Mouse (Mus musculus): Measurements from ENCODE around the gene Btbd18.
"Not testable (repeated sequence)": the region's sequence is repeated elsewhere in the genome, so short reads cannot be mapped to it uniquely, and the experiment has no call there.

The Btbd18 gene

DNA sequence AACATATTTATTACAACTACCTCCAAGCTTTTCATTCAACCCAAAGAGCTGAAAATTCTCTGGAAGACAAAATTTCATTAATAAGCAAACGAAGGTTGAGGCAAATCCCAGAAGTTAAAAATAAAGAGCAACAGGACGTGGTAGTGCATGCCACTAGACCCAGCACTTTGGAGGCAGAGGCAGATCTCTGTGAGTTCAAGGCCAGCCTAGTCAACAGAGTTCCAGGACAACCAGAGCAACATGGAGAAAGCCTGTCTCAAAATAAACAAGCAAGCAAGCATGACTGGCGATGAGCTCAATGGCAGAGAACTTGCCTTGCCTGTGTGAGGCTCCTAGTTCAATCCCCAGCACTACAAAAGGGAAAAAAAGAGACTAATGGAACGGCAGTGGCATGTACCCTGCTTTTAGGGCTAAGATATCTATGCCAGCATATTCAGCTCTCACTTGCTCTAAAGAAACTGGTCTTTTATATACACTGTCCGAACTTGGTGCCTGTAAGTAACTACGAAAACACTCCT is 11.8 kb upstream of the Btbd18 start:
- no peak for DNase-seq (ENCODE audit: low spot score)

DNA sequence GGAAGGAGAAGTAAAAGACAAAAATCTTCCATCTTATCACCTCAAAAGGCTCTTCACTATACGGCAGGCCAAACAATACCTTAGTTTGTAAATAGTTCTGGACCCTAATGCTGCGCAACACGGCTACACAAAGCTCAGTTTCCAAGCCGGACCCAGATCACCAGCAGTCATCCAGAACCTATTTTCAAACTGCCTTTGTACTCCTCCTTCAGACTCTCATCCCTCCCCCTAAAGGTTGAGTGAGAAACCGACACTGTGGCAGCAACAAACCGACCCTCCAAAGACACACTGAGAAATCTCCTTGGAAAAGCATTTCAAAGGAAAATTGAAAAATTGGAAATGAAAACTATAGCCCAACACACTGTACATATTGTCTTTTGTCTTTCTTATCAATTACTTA is 10.5 kb upstream of the Btbd18 start:
- no peak for DNase-seq (ENCODE audit: low spot score)

DNA sequence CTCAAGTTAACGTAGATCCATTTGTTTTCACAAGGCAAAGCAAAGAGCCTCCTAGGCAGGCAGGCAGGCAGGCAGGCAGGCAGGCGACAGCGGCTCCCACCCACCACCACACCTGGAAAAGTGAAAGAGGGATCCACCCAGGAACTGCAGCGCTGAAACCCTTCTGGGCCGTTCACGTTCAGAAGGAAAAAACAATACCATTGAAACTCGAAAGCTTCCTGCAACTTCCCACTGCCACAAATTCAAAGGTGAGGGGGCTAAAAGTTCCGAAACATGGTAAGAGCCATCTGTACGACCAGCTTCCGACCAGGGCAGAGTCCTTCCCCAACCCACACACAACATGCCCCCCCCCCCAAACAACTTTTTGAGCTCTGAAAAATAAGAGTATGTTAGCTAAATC is 9.2 kb upstream of the Btbd18 start:
- no peak for DNase-seq (ENCODE audit: low spot score)

DNA sequence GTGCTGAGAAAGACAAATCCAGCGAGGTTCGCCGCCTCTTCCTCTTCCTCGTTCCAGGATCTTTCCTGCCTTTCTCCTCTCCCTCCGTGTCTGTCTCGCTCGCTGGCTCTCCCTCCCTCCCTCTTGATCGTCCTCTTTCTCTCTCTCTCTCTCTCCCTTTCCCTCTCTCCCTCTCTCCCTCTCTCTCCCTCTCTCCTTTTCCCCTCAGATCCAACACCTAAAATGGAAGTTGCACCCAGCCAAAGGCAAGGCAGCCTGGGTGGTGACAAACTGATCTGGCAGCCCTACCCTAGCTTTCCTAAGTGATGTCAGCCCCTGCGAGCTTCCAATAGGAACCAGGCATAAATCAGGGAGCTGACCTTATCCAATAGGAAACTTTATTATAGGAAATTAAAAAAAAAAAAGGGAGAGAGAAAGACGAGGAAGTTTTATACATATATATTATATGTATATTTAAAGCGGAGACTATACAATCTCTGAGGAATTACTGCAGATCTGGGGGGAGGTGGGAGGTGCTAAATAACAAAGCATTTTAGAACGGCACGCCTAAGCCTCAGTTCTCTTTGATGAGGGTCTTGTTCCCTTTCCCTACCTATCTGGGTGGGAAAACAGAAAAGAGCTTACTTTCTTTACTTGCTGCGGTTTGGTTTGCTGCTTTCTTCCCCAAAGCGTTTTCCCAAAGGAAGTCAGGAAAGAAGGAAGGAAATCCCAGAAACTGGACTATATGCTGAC is 8.2 kb upstream of the Btbd18 start, which contains the start of gene Ctnnd1:
Gene Ctnnd1 (minus strand): TSS at position 302 of the 732 bp plus-strand sequence.
- peak; percentile 85 for DNase-seq (ENCODE audit: low spot score)

DNA sequence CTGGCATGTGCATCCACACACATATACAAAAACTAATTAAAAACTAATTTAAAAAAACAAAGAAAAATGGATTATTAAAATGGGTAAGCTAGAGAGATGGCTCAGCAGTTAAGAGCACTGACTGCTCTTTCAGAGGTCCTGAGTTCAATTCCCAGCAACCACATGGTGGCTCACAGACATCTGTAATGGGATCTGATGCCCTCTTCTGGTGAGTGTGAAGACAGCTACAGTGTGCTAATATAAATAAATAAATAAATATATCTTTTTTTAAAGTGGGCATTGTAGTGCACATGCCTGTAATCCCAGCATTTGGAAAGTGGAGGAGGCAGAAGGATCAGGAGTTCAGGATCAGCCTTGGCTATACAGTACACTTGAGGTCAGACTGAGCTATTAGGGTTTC is 5.5 kb upstream of the Btbd18 start:
- DNase-seq (ENCODE audit: low spot score), result no peak

DNA sequence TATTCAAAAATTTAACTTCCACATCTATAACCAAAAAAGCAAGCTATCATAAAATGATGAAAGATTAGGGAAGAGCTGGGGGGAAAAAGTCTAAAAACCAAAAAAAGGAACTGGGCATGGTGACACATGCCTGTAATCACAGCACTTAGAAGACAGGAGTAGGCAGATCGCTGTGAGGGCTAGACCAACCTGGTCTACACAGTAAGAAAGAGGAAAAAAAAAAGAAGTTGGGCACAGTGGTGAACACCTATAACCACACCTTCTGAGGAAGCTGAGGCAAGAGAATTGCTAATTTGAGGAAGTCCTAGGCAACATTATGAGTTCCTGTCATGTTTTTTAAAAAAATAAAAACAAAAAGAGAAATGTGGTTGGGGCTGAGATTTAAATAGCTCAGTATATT is 3.0 kb upstream of the Btbd18 start:
- DNase-seq (ENCODE audit: low spot score), result no peak

DNA sequence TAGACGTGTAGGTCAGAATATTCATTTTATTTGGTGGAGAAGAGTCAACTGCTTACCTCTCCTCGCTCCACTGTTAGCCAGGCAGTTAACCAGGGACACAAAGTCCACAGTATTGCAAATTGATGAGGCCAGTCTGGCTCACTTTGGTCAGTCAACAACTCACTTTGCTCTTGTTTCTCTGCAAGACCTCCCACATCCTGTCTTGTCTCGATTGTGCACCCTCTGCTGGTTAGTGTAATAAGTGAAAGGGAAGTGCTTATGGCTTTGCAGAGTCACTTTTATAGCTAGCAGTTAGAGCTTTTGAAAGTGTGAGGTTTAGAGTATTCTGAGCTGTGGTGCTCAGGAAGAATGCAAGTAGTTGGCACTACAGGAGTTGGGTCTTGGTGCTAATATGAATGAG is 1.4 kb downstream of the Btbd18 start:
- peak; percentile 37 for DNase-seq (ENCODE audit: low spot score)

DNA sequence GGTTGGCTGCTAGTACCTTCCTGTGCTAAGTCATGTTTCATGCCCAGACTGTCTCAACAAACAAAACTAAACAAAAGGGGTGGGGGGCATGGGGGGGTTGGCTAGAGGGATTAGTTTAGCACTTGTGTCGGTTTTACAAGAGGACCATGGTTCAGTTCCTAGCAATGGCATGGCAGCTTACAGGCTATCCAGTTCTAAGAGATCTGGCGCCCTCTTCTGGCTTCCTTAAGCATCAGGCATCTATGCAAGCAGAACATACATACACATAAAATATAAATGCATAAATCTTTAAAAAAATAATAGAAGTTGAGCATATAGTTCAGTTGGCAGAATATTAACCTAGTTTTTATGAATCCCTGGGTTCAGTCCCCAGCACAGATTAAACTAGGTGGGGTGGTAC is 4.0 kb downstream of the Btbd18 start:
- DNase-seq (ENCODE audit: low spot score), result no peak

DNA sequence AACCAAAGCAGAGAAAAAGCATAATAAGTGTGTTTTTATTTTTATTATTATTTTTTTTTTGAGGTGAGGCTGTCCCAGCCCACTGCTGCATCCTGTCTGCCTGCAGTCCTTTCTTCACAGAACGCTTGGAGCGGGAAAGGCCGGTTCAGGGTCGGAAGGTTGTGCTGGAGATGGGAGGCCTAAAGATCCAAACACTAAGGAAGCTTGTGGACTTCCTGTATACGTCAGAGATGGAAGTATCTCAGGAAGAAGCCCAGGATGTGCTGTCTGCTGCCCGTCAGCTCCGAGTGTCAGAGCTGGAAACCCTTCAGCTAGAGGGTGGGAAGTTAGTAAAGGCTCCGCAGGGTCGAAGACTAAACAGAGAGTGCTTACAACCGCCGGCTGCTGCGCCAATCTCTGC is 7.2 kb downstream of the Btbd18 start:
- DNase-seq (ENCODE audit: low spot score), result no peak

DNA sequence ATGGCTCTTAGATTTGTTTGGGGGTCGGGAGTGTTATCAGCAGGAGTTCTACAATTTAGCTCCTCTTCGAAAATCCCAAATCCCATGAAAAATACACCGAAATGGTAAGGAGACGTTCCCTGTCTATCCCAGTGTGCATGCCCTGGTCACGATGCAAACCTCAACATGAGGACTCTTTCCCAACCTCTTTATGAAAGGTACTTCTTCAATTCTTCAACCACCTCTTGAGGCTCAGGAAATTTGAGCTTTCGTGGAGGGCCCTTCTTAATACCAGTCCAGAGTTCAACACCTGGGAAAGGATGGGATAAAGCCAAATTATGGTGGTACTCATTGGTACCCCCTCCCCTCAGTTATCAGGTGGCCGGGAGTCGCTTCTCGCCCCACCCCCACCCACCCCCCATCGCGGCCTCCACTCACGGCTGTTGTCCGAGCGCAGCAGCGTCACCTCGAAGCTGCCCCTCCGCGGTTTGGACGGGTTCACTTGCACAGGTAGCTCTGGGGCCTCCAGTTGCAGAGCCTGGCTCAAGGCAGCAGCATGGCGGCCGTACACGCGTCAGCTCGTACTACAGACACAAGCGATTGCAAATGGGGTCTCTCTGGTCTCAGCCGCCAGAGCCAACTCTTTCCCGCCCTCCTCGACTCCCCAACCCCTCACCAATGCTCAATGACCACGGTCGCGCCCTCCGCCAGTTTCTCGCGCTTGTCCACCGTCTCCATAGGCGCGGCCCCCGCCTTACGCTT is 11.1 kb downstream of the Btbd18 start:
- no peak for DNase-seq (ENCODE audit: low spot score)

DNA sequence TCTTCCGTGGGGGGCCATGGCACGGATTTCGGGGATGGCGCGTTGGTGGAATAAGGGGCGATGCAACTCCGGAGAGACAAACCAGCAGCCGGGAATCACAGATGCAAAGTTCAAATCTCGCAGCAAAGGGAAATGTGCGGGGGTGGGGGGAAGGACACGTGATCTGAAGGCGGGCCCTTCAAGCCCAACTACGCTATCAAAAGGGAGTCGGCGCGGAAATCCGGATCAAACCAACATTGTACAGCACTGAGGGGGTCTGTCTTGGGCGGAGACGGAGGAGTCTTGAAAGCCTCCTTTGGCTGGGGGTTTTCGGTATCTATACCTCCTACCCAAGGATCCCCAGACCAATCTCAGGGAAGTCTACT is 11.7 kb downstream of the Btbd18 start, which contains the start of gene Selenoh:
Gene Selenoh (minus strand): TSS at position 202 of the 365 bp plus-strand sequence.
- peak; percentile 75 for DNase-seq (ENCODE audit: low spot score)

DNA sequence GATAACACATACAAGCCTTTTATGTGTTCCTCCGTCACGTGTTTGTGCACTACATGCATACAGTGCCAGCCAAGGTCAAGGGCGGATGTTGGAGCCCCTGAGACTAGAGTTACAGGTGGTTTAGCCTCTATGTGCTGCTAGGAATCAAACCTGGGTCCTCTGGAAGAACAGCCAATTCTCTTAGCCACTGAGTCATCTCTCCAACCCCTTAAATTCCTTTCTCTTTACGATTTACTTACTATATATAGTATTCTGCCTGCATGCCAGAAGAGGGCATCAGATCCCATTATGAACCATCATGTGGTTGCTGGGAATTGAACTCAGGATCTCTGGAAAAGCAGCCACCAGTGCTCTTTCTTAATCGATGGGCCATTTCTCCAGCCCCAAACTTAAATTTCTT is 12.7 kb downstream of the Btbd18 start:
- not testable (repeated sequence) for DNase-seq (ENCODE audit: low spot score)

DNA sequence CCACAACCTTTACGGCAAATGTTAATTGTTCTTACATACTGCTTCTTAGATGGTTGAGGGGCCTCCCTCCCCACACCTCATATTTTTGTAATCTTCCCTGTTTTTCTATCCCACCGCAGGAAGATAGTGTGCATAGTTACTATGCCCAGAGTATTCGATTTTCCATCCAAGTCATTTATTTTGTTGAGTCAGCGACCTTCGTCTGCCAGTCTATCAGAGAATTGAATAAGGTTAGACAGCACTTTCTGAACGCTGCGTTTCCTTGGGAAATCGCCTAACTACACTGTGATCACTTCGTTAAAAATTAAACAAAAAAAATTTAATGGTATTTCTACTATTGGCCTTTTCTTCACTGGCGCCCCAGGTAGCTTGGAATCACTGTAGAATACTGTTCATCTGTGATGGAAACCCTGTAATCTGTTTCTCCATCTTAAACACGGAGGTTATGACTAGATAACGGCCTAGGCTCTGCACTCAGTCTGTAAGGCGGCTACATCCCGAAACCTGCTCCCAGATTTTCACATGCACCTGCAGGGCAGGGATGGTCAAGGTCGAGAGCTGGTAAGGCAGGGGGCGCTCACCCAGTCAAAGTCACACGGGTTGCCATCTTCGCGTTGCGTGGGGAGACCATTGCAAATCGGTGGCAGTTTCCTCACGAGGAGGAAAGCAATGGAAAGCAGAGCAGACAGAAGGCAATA is 18.5 kb downstream of the Btbd18 start:
- no peak for DNase-seq (ENCODE audit: low spot score)

DNA sequence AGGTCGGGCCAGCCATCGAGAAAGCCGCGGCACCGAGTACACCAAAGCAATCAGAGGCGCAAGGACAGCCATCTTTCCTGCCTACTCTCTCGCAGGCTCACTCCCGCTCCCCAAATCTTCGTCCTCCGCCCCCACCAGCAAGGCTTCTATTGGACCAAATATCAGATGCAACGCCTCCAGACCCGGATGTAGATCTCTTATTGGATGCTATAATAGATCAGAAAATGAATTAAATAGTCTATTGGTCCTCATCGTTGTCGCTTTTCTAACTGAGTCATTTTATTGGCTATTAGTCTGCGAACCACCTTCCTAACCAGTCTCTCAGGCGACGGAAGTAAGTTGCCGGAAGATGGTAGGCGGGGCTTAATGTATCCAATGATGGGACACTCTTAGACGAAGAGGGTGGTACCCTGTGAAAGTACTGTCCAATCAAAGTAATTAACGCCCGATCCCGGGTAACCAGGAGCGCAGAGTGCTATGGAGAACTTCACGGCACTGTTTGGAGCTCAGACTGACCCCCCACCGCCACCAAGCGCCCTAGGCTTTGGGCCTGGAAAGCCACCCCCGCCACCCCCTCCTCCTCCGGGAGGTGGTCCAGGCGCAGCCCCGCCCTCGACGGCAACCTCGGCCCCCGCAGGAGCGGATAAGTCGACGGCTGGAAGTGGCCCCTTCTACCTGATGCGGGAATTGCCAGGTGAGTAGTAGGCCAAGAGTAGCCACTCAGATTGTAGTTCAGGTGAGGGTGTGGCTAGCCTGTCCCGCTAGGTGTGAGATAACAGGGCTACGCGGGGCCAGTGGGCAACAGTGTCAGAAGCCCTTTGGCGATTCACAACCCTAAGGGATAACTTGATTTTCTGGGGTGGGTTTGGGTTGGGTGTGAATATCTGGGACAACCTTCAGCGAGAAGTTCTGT is 19.3 kb downstream of the Btbd18 start, which contains the start of the genes Gm28635 and Med19:
Gene Gm28635 (minus strand): TSS at position 74 of the 913 bp plus-strand sequence.
Gene Med19 (plus strand): TSS at position 435 of the 913 bp plus-strand sequence.
- DNase-seq (ENCODE audit: low spot score), result peak; percentile 98

DNA sequence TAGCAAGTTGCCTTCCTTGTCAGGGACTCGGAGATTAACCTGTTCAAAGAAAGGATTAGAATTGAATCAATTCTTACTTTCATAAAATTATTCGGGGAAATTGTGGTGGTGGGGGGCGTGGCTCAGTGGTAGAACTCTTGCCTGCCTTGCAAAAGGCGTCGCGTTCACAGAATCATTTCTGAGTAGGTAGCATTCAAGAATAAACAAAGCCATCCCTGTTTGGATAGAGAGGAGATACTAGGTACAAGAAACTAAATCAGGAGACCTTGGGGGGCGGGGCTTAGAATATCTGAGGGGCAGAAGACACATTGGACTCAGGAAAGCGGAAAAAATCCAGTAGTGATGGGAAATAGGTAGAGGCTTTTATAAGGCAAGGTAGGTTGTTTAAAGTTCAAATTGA is 20.1 kb downstream of the Btbd18 start, which contains the start of gene Tmx2:
Gene Tmx2 (minus strand): TSS at position 125 of the 400 bp plus-strand sequence.
- no peak for DNase-seq (ENCODE audit: low spot score)

DNA sequence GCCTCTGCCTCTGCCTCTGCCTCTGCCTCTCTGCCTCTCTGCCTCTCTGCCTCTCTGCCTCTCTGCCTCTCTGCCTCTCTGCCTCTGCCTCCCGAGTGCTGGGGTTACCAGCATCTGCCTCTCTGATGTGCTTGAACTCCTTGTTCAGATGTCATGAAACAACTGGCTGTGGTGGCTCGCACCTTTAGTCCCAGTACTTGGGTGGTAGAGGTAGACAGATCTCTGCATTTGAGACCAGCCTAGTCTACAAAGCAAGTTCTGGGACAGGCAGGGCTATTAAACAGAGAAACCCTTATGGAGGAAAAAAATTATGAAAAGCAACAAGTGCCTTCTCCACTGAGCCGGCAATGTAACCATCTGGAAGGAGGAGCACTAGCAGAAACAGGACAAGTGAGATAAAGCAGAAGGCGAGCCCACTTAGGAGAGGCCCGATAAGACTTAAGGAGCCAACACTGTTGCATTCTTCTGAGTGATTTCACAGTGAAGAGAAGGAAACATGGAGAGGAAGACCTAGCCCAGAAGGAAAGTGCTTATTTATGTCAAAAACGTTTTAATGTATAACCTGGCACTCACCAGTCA is 23.8 kb downstream of the Btbd18 start:
- no peak for DNase-seq (ENCODE audit: low spot score)

DNA sequence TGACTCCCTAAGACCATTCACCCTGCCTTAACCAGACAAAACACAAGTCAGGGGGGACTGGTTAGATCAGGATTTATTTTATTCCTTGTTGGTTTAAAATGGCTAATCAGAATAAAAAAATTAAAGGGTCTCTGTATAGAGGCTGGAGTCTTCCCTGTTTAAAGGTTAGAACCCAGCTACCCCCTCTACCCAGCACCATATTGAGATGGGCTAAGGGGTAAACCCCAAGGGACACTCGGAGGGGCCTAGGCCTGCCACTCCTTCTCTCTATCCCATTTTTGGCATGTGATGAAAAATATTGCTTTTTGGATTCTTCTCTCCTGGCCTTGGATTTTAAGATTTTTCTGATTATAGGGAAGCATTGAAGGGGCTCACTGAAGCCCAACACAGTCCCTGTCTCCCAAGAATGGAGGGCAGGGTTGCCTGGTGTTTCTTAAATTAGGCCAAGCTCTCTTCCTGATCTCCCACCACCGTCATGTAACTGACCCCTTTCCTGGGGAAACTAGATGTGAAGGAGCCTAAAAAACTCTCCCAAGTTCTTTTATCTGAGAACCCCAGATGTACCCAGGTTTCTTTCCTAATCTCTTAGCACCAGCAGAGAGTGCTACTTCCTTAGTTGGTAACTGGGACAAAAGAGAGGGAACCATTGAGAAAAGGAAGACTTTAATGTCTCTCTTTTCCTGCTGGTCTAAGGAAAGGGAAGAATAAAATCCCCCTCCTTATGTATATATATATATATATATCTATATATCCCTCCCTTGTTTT is 29.4 kb downstream of the Btbd18 start:
- DNase-seq (ENCODE audit: low spot score), result no peak

DNA sequence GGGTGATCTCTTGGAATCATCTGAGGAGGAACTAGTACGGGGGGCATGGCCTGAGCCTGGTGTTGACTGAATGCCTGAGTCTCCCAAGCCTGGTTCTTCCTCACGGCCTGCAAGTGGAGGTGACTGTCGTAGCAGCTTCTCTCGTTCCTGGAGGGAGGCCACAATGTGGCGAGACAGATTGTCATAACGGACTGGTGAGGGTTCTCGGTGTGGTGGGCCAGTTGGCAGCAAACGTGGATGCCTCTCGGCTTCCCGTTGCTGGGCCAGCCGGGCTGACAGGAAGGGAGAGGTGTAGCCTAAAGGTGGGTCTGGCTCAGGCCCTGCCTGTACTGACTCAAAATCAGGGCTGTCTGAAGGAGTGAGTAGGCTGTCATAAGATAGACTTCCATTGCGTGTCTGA is 31.2 kb downstream of the Btbd18 start:
- no peak for DNase-seq (ENCODE audit: low spot score)

DNA sequence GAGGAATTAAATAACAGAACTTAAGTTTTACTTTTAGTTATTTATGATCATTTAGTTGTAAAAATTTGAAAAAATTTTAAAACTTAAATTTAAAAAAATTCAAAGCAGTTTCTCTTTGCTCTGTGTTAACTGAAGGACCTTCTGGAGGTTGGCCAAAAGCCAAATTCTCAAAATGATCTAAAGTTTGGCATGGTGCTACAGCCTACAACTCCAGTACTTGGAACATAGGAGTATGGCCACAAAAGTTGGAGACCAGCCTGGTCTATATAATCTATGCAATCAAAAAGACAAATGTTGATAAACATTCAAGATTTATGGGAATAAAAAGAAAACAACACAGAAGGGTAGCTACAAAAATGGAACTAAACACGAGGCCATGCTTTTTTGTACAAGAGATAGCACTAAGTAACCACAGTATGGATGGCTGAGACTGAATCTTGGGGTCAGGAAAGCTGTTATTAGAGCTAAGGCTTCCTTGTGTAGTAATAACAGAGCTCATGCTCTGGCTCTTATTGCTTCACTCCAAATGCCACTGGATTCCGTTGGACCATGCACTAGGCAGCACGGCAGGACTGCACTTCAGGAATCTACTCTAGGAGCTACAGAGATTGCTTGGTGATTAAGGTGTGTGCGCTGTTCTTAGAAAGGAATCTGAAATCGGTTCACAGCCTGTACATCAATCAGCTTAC is 36.3 kb downstream of the Btbd18 start:
- DNase-seq (ENCODE audit: low spot score), result no peak

DNA sequence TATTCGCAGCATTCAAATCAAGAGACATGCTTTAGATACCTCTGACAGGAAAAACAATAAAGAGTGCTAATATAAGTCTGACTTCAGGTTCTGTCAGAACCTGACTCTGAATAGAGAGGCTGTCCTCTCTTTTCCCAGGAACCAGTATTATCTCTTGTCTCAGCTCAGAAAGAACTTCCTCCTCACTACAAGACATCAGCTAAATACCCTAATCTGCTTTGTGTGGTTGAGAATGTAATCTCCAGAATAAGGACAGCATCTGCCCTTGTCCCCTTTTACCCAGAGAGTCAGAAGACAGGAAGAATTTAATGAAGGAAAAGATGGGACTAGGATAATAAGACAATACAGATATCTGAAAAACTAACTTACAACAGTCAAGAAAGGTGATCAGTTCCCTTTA is 44.6 kb downstream of the Btbd18 start:
- no peak for DNase-seq (ENCODE audit: low spot score)

Measured in left cerebral cortex, adult 11 months (tissue).